Mouse (Mus musculus): ENCODE results near the gene Rps6kb2.

Rps6kb2 gene

GRCm38 (mm10) chr19:4162646-4163542, at the start of gene Rps6kb2:
Gene Rps6kb2, minus strand, starts transcription at chr19:4163354.
- peak; percentile 98 for DNase-seq

- DNase-seq = peak in 1 of 2 experiments; percentile 12
These were observed 48.9 kb upstream of the Rps6kb2 start for GRCm38 (mm10) chr19:4211891-4212588.

- DNase-seq = no peak
These were observed 45.4 kb upstream of the Rps6kb2 start for GRCm38 (mm10) chr19:4208563-4208962.

- DNase-seq = peak; percentile 80 to 87
These were observed 43.8 kb upstream of the Rps6kb2 start for GRCm38 (mm10) chr19:4206971-4207370.

GRCm38 (mm10) chr19:4204889-4205288, 41.7 kb upstream of the Rps6kb2 start:
- peak in 1 of 2 experiments; percentile 10 for DNase-seq

GRCm38 (mm10) chr19:4203604-4204326, 40.6 kb upstream of the Rps6kb2 start:
- DNase-seq = peak in 1 of 2 experiments; percentile 9

- no peak for DNase-seq
These were observed 40.0 kb upstream of the Rps6kb2 start for GRCm38 (mm10) chr19:4203148-4203547.

- DNase-seq = no peak
These were observed 39.0 kb upstream of the Rps6kb2 start for GRCm38 (mm10) chr19:4202149-4202548.

GRCm38 (mm10) chr19:4201291-4201909, 38.2 kb upstream of the Rps6kb2 start, which contains the start of gene Rad9a:
Gene Rad9a, minus strand, starts transcription at chr19:4201662.
- DNase-seq = peak; percentile 97 to 98

GRCm38 (mm10) chr19:4197180-4197579, 34.0 kb upstream of the Rps6kb2 start:
- DNase-seq = no peak

- DNase-seq = peak; percentile 43 to 54
These were observed 33.4 kb upstream of the Rps6kb2 start for GRCm38 (mm10) chr19:4196548-4196947.

- DNase-seq = peak in 1 of 2 experiments; percentile 9
These were observed 32.9 kb upstream of the Rps6kb2 start for GRCm38 (mm10) chr19:4196048-4196447.

- peak in 1 of 2 experiments; percentile 15 for DNase-seq
These were observed 31.9 kb upstream of the Rps6kb2 start for GRCm38 (mm10) chr19:4194776-4195650.

GRCm38 (mm10) chr19:4194021-4194724, 31.0 kb upstream of the Rps6kb2 start:
- no peak for DNase-seq

- DNase-seq = peak in 1 of 2 experiments; percentile 8
These were observed 30.0 kb upstream of the Rps6kb2 start for GRCm38 (mm10) chr19:4193129-4193528.

GRCm38 (mm10) chr19:4192251-4192985, 29.3 kb upstream of the Rps6kb2 start:
- no peak for DNase-seq

GRCm38 (mm10) chr19:4191528-4192250, 28.5 kb upstream of the Rps6kb2 start, which contains the start of gene Ppp1ca:
Gene Ppp1ca, plus strand, starts transcription at chr19:4192065.
- peak; percentile 99 for DNase-seq

- DNase-seq = peak in 1 of 2 experiments; percentile 60
These were observed 27.7 kb upstream of the Rps6kb2 start, which contains the start of gene Tbc1d10c for GRCm38 (mm10) chr19:4190831-4191334. Gene Tbc1d10c, minus strand, starts transcription at chr19:4191284.

Data from kidney, postnatal 4 days (tissue).